Mouse (Mus musculus) intestine, postnatal 0 days (tissue): ENCODE results near the gene Hras. TPM values are rescaled to one million over a fixed set of nuclear protein-coding genes. Genes with fewer than 3 reads are reported as not detected.

Experiments used
- ATAC-seq: fragments of 200-750 bp; cut with Nextera tagmentation; 2 replicates; pipeline ENCODE4 v1.8.0; 2017; ENCODE audit warnings: mild to moderate bottlenecking, moderate TSS enrichment, moderate library complexity
- H3K27ac ChIP-seq: fragments of 300-500 bp; sonication (generic); 2 replicates; pipeline ENCODE4 v1.5.1; 2014; ENCODE audit warnings: mild to moderate bottlenecking, low read depth, low read length, moderate library complexity
- H3K27me3 ChIP-seq: fragments of 300-500 bp; sonication (generic); replicated peaks from 2 replicates; pipeline ENCODE4 v1.6.1; 2014; ENCODE audit warnings: low read length, mixed read lengths; ENCODE audit not compliant: control insufficient read depth, insufficient read depth
- H3K36me3 ChIP-seq: fragments of 300-500 bp; sonication (generic); 2 replicates; pipeline ENCODE4 v1.6.1; 2014; ENCODE audit warnings: mild to moderate bottlenecking, moderate library complexity; ENCODE audit not compliant: control insufficient read depth, insufficient read depth
- H3K4me1 ChIP-seq: fragments of 300-500 bp; sonication (generic); replicated peaks from 2 replicates; pipeline ENCODE4 v1.6.1; 2014; ENCODE audit warnings: antibody characterized with exemption, low read length, mixed read lengths; ENCODE audit not compliant: control insufficient read depth, insufficient read depth
- H3K4me2 ChIP-seq: fragments of 300-500 bp; sonication (generic); replicated peaks from 2 replicates; pipeline ENCODE4 v1.6.1; 2014; ENCODE audit warnings: low read depth, mild to moderate bottlenecking, moderate library complexity
- H3K4me3 ChIP-seq: fragments of 300-500 bp; sonication (generic); 2 replicates; pipeline ENCODE4 v1.5.1; 2014; ENCODE audit warnings: low read depth, low read length
- H3K9ac ChIP-seq: fragments of 300-500 bp; sonication (generic); 2 replicates; pipeline ENCODE4 v1.6.1; 2014; ENCODE audit warnings: mild to moderate bottlenecking, low read depth, low read length
- H3K9me3 ChIP-seq: fragments of 300-500 bp; sonication (generic); 2 replicates; pipeline ENCODE4 v1.6.1; 2016; ENCODE audit warnings: mixed run types; ENCODE audit not compliant: control insufficient read depth
- CTCF ChIP-seq: sonication (generic); IDR thresholded peaks from 2 replicates; pipeline ENCODE4 v1.5.1; 2016; ENCODE audit warnings: low read depth, mild to moderate bottlenecking, control low read depth, antibody characterized with exemption, moderate library complexity
- WGBS: fragments of 180-500 bp; shearing (Covaris S2); extraction: QIAGEN DNeasy Blood & Tissue Kit; methylation state at CpG from one replicate; pipeline ENCODE4 v1.1.7; 2014; 5-methylcytosine and 5-hydroxymethylcytosine counted together
- polyA plus RNA-seq: library from polyadenylated mRNA; unstranded; fragments of >200 nt; fragmentation: Nextera tagmentation; extraction: Ambion mirVana; gene quantifications from 2 replicates; pipeline ENCODE4 v1.2.1, GENCODE M21; 2015

Hras gene
- polyA plus RNA-seq, 1 experiment from 2014 or later, result 72.3 TPM

DNA sequence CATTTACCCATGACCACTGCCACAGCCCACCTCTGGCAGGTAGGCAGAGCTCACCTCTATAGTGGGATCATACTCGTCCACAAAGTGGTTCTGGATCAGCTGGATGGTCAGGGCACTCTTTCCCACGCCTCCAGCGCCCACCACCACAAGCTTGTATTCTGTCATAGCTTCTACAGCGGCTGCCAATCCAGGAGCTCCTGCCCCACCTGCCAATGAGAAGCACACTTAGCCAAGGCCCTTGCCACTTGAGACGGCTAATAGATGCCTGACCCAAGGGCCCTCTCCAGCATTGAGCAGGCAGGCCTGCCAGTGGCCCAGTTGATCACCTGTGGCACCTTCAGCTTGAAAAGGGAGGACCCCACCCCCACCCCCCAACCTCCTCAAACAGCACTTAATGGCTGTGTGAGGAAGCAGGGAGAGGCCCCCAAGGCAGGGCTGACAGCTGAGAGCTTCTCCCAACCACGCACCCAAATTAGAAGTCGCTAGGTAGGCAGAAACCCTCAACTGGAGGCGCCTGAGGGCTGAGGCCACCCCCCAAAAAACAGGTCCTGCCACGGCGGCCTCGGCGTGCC, 943 bp downstream of the Hras start:
- no peaks in the 10 kb centered on the region for H3K27me3 ChIP-seq
- no peaks in the 10 kb centered on the region for H3K9me3 ChIP-seq
- peak overlapping the region; percentile 87 for H3K4me2 ChIP-seq
- WGBS, result 24% methylated on average over 12 of the region's 12 CpGs
- no peak for ATAC-seq
- peak overlapping the region; percentile 86 for H3K4me3 ChIP-seq
- H3K9ac ChIP-seq, result peak overlapping the region; percentile 92
- peaks cover 6% of the 10 kb centered on the region; the same call in 1 of the 2 replicates for H3K4me1 ChIP-seq
- peaks cover 32% of the 10 kb centered on the region for H3K36me3 ChIP-seq
- H3K27ac ChIP-seq, result peak overlapping the region; percentile 88; the same call in 1 of the 2 replicates
- no peak for TF ChIP-seq CTCF

- Histone ChIP-seq H3K9ac (no peak overlapping the region), H3K4me2 (peak overlapping the region; percentile 87; the same call in 1 of the 2 replicates), H3K27ac (no peak overlapping the region; the same call in 1 of the 2 replicates), H3K27me3 (no peaks in the 10 kb centered on the region), H3K9me3 (no peaks in the 10 kb centered on the region), H3K4me1 (peaks cover 6% of the 10 kb centered on the region; the same call in 1 of the 2 replicates), H3K36me3 (peaks cover 31% of the 10 kb centered on the region), H3K4me3 (no peak overlapping the region)
- WGBS, result 88% methylated on average over 24 of the region's 24 CpGs
- TF ChIP-seq CTCF, result no peak
- no peak for ATAC-seq
Measured at GRCm38 (mm10) chr7:141191796-141192685, 1.8 kb downstream of the Hras start.

DNA sequence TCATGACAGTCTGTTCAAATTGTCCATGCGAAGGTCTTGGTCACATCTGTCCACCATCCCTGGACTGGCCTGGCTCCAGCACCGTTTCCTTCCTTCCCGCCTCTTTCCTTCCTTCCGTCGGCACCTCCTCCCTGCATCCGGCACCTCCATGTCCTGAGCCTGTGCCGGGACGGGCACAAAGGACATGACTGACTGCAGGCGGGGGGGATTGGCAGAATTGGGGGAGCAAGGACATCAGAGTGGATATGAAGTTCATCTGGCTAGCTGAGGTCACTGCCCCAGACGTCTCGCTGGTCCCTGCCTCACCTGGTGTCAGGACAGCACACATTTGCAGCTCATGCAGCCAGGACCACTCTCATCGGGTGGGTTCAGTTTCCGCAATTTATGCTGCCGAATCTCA, 2.8 kb downstream of the Hras start:
- H3K9ac ChIP-seq, result no peak overlapping the region
- no peaks in the 10 kb centered on the region for H3K27me3 ChIP-seq
- no peak overlapping the region for H3K4me3 ChIP-seq
- no peaks in the 10 kb centered on the region for H3K9me3 ChIP-seq
- no peak for TF ChIP-seq CTCF
- H3K4me1 ChIP-seq, result peaks cover 6% of the 10 kb centered on the region; the same call in 1 of the 2 replicates
- ATAC-seq, result no peak
- WGBS, result 85% methylated on average over 14 of the region's 14 CpGs
- no peak overlapping the region for H3K4me2 ChIP-seq
- H3K27ac ChIP-seq, result no peak overlapping the region
- peaks cover 31% of the 10 kb centered on the region for H3K36me3 ChIP-seq

DNA sequence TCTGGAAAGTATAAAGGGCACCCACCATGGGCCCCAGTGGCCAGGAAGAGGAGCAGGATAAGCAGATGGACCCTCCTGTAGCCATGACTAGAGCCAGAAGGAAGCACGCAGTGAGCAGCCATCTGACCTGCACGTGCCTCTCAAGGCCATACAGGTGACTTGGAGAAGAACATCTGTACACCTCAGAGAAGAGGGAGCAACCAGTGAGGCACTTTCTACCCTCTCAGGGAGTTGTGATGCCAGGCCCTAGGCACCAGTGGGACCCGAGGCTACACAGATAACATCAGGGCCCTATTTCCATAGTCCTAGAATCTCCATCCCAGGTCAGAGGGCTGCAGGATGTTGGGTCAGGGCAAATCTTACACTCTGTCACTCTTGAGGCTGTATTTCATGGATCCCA, 3.6 kb downstream of the Hras start:
- no peaks in the 10 kb centered on the region for H3K4me1 ChIP-seq
- no peak overlapping the region for H3K4me3 ChIP-seq
- WGBS, result 85% methylated on average over 3 of the region's 3 CpGs
- H3K27me3 ChIP-seq, result no peaks in the 10 kb centered on the region
- H3K9ac ChIP-seq, result no peak overlapping the region
- TF ChIP-seq CTCF, result no peak
- H3K36me3 ChIP-seq, result peaks cover 31% of the 10 kb centered on the region
- no peaks in the 10 kb centered on the region for H3K9me3 ChIP-seq
- no peak overlapping the region for H3K4me2 ChIP-seq
- no peak overlapping the region for H3K27ac ChIP-seq
- no peak for ATAC-seq

DNA sequence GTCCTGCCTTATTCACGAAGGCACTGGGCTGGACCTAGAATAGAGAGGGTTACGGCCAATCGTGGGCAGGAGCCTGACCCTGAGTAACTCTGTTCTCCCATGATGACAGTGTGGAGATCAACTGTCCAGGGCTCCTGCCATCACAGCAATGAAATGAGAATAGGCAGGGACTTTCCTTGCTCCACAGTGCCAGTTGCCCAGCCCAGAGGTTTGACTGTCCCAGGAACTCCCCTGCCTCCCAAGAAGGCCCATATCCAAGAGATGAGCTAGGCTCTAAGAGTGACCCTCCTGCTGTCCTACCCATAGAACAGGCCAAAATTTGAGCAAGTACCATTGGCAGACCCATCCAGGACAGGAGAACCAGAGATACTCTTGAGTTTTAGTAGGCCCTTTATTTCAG, 5.1 kb downstream of the Hras start:
- H3K9ac ChIP-seq, result no peak overlapping the region

GRCm38 (mm10) chr7:141188194-141188593, 5.6 kb downstream of the Hras start:
- 66% methylated on average over 3 of the region's 3 CpGs for WGBS
- Histone ChIP-seq H3K4me2 (no peak overlapping the region), H3K27ac (no peak overlapping the region), H3K4me3 (no peak overlapping the region), H3K9me3 (no peaks in the 10 kb centered on the region), H3K9ac (no peak overlapping the region), H3K4me1 (no peaks in the 10 kb centered on the region), H3K27me3 (no peaks in the 10 kb centered on the region), H3K36me3 (peaks cover 31% of the 10 kb centered on the region)
- ATAC-seq, result no peak
- TF ChIP-seq CTCF, result no peak

More for the DNA sequence above, 5.1 kb downstream of the Hras start:
- Histone ChIP-seq H3K4me3 (no peak overlapping the region), H3K9me3 (no peaks in the 10 kb centered on the region), H3K36me3 (peaks cover 31% of the 10 kb centered on the region), H3K27me3 (no peaks in the 10 kb centered on the region), H3K4me1 (no peaks in the 10 kb centered on the region), H3K27ac (no peak overlapping the region), H3K4me2 (no peak overlapping the region)
- TF ChIP-seq CTCF, result no peak
- ATAC-seq, result no peak
- WGBS, result 90% methylated on average over 3 of the region's 3 CpGs
